Mouse (Mus musculus) mouse trophoblast stem cell (cell line): ENCODE measurements at regions not wholly inside any gene's neighbourhood (a gene's known extent, or its start where the extent isn't known, plus 50 kb on each side); places are given as distances from the start of the nearest gene placed in this dataset.

ENCODE experiments used
- in situ Hi-C, 2 experiments: fragments of 300-500 bp; cut with MseI, MboI; formaldehyde crosslinking; loops; 2 replicates in 1 of 2; 3 replicates in 1 of 2; pipeline ENCODE4 v1.15.1; 2025

DNA sequence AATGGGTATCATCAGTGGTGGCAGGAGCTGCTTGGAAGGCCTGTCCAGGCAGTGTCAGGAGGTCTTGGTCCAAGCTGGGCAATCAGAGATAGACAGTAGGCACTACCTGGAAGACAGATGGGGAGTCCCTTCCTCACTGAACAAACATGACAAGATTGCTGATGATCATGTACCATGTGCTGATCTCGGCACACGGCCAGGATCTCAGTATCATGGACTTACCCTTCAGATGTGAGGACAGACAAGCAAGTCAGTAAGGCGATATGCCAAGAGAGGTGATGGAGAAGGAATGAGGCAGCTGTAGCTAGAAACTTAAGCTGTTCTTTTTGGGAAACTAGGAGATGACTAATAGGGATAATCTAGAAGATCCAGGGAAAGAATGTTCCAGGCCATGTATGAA is 238.2 kb downstream of the Rybp start:
- in situ Hi-C loops, result no loop called here

DNA sequence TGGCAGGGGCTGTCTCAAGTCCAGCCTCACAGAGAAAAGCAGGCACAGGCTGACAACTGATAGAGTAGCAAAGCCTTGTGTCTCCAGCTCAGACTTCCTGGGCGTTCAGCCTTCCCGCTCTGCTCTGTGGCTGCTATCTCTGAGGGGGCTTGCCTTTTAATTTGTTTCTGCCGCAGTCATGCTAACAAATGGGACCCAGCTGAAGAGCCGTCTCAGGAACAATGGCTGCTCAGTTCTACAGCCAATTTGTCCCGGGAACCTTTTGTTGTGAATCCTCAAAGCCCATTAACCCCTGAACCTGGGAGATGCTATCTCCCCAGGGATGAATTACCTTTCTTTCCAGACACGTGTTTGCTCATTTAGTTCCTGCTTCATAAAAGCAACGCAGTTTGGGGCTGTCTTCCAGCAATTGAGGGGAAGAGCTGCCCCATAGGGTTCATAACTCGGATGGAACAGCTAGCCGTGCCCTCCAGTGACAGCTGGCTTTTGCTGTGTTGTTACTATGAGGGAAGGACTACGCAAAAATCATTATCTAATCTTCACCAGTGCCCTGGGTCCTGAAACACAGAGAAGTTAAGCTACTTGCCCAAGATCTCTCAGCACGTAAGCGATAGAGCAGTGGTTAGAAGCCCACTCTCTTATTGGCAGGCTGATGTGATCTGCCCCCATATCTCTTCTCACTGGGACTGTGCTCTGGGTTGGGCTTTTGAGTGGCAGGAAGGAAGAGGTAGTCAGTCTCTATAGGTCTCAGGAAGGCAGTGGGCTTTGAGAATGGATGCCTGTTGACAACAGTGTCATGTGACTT is 240.9 kb downstream of the Rybp start:
- in situ Hi-C loops, result no loop called here

DNA sequence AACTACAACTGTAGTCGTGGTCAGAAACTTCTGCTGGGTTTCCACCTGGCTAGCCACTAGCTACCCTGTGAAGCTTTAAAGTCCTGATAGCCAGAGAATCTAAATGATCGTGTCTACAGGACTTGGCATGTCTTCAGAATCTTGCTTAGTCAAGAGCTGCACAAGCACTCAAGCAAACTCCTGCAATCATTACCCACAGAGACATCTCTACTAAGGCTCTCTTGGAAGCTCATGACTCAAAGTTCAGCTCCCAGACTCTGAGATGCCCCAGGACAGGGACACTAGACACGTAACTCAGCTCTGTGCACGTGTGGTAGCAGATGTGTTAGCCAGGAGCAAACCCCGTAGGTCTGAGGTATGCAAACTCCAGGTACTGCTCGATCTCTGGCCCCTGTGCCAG is 242.2 kb downstream of the Rybp start:
- in situ Hi-C loops, result no loop called here

DNA sequence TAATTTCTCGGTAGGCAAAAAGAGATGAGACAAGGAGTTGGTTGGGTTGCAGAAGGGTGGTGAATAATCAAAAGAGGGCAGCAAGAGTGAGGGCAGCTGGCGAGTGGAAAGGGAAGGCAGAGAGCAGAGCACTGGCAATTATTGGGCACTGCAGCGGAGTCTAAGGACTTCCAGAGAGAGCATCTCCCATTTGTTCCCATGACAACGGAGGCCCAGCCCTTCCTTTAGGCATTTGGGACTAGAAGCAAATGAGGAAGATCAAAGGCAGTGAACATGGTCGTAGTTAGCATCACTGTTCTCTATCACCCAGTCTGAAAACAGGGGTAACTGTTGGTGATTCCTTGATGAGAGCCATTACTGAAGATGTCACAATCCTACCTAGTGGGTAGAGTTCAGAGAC is 246.1 kb downstream of the Rybp start:
- in situ Hi-C loops, result no loop called here

DNA sequence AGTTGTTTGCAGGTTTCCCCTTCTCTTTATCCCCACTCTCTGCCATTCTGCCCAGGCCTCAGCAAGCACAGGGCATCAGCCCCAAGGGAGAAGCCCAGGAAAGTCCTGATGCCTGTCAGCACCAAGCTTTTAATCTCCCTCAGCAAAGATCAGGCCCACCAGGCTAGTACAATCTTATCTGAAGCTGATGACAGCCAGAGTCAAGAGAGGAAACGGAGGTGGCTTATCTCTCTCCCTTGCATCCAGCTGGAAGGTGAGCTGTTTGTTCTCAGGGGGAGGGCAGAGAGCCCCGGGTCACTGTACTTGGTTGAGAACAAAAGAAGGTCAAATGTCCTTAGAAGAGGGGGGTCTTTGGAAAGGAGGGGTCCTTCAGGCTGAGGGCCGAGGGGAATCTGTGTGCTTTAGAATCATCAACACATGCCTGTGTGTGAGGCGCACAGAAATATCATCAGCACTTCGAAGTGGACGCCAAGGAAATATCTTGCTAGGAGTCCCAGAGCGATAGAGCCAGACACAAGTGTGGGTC is 246.8 kb downstream of the Rybp start:
- in situ Hi-C loops, result no loop called here

DNA sequence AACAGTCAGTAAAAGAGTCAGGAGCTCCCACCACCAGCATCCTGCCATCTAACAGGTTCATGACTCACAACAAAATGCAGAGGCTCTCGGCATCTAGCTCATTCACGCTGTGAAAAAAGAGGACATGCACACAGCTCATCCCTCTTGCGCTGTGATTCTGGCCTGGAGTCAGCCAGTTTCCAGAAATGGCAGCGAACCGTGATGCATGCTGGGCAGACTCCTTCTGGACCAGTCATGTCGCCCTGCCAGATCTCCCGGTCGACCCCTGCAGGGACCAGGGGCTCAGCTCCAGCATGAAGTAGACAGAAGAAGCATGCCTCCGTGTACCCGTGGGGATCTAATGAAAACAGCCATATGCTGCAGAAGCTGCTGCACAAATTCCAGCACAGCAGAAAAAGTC is 254.6 kb downstream of the Rybp start:
- in situ Hi-C loops, result no loop called here

DNA sequence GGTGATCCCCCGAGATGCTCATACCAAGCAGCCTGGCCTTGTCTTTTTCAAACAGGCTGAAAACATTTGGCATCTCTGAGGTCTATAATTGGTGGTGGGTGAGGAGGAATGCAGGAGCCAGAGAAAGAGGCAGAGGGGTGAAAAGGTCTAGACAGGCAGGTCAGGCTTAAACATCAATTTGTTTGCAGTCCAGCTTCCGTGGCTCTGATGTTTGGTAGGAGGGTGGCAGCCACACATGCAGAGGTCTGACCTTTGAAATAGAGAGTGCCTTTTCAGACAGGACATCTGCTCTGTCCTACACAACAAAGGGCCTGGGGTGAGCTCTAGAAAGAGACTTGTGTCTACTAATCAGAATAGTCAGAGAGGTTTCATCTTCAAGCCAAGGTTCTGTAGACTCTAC is 256.8 kb downstream of the Rybp start:
- in situ Hi-C loops, result no loop called here

DNA sequence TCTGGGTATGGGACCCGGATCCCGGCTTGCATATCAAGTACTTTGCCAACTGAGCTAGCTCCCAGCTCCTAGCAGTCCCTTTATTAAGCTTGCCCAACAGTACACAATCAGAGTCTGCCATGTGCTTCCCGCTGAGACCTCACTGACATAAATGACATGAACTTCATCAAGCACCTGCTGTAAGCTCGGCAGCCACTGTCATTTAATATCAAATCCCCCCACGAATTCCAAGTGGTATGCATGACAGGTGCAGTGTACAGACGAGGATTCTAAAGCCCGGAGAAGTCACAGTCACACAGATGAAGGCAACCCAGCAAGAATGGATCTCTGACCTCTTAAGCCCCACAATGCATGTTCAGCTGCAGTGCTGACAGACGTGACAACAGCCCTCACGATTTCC is 257.3 kb downstream of the Rybp start:
- in situ Hi-C loops, result no loop called here

DNA sequence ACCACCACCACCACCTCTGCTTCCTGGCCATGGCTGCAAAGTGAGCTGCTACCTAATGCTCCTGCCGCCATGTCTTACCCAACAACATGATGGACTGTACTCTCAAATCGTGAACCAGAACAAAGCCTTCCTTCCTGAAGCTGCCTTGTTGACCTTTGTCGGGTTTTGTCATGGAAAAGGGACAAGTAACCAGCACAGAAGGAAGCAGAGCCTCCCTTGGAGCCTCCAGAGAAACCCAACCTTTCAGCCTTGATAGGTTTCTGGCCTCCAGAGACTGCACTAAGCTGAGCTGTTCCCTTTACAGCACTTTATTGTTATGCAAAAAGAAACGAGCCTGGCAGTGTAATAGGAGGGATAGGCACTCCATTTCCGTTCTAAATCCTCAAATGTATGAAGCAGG is 259.8 kb downstream of the Rybp start:
- in situ Hi-C loops, result no loop called here

DNA sequence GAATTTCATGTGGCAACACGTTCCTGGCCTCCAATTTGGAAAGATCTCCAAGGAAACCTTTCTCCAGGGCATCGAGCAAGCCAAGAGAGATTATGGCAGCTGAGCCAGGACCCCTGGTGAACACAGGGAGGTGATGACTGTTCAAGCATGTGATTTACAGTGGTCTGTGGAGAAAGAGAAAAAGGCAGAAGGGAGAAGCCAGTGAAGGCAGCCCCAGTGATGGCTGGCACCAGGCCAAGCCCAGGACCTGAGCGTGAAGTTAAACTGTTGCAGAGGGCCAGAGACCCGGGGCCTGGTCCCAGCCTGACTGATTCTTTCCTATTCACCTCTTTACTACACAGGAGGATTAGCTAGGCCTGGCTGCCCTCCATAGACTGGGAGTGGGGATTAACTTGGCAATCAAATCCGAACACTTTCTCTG is 261.7 kb downstream of the Rybp start:
- in situ Hi-C loops, result no loop called here

DNA sequence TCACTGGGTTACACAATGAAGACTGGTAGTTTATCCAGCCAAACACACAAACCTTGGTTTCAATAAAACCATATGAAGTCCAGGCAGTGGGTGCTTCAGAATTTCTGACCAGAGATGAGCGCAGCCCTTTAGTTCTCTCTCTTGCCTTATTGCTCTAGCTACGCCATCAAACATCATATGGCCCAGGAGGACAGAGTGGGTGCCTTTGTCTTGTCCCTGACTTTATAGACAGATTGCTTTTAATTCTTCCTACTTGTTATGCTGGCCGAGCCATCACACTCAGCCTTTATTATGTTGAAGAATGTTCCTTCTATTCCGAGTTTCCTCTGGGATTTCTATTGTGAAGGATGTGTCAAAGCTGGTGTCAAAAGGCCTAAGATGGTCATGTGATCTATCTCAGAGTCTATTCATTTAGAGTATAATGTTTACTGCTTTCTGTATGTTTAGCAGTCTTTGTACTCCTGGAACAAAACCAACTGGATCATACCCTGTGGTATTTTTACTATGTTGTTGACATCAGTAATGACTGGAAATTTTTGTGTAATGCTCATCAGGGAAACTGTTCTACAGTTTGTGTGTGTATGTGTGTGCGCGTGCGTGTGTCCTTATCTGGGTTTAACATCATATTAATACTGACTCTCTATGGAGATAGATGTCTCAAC is 263.7 kb downstream of the Rybp start:
- in situ Hi-C loops, result no loop called here

DNA sequence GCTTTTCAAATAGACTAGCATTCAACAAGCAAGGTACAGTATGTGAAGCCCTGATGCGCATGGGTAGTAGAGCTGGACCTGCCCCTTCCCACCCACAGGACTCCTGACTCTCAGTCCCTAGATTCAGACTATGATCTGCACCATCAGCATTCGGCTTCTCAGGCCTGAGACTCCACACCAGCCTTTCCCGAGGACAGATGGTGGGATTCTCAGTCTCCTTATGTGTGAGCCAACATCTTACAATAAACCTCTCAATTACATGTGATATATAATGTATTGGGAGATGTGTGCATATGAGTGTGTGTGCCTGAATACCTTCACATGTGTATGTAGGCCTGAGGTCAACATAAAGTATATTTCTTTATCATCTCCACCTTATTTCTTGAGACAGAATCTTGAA is 268.3 kb downstream of the Rybp start:
- in situ Hi-C loops, result no loop called here

DNA sequence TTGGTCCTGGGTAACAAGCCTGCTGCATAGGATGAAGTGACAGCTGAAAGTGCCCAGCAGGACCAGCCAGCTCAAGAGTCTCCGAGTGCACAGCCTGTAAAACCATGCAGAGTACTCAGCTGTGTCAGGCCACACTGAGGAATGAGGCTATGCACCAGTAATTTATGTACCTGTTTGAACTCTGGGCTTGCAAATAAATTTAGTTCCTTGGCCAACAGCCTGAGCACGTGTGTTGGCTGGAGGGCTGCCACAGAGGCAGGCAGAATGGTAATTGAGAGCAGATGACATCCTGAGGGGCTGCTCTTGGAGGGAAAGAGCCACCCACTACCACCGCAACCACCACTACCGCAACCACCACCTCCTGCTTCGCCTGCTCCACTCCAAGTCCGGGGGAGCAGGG is 273.3 kb downstream of the Rybp start:
- in situ Hi-C loops, result no loop called here

DNA sequence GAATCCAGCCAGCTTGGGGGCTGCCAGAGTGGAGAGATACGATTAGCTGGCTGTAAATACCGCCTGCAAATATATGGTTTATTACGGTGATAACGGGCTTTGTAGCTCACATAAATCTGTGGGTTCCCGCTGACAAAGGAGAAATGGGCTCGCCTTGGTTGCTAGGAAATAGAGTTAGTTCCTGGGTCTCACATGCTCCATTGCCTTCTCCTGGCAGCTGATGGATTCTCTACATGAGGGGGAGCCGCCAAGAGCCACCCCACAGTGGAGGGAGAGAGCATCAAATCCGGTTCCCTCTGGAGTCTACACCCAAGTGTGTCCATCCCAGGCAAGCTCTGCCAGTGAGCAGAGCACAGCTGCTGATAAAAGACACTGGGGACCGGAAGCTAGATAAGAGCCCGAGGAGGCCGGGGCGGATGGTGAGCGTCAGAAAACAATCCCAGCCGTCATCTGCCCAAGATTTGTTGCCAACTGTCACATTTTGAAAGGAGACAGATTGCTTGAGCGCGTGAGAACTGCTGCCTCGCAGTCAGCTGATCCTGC is 275.7 kb downstream of the Rybp start:
- in situ Hi-C loops, result no loop called here

DNA sequence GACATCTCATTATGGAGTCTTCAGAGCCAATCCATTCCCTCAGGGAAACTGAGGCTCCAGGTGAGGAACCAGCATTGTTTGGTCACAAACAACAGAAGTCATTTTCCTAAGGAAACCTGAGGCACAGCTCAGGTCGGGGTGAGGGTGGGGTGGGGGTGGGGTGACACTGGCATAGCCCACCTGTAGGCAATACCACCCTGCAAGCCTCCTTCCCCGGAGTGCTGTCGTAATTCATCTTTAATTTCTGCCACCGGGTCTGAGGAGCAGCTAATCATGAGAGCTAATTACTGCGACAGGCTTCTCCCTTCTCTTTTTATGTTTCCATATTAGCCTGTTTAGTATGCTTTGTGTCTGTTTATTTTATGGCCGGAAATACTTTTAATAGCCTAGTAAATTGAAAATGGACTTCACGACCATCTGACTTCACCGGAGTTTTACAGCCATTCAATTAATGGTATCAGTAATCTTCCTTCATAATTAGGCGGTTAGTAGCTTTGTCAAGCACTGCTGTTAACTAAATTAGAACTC is 276.3 kb downstream of the Rybp start:
- in situ Hi-C loops, result no loop called here

DNA sequence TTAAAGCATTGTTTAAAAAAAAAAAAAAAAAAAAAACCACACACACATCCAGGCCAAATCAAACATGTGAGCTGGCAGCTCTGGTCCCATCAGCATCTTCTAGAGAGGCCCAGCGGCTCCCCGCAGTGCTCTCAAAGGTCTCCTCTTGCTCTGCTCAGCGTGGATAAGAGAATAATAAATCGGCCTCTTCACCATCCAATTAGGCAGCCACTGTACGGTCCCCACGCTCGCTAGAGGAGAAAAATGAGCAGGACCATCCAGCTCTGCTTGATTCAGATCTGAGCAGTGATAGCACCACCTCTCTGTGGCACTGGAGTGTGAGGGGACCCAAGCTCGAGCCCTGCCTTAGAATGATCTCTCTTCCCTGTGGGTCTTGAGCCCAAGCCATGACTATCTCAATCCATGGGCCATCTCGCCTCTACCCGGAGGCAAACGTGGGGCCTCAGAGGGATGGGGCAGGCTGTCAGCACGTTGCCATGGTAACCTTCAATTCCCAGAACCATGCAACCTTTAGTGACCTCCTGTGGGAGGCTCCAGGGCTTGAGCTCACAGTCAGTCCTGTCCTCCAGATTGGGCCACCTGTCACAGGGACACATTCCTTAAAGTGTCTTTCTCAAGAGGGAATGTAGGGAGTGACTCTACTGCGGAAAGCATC is 273.6 kb upstream of the Prok2 start:
- in situ Hi-C loops, result no loop called here

DNA sequence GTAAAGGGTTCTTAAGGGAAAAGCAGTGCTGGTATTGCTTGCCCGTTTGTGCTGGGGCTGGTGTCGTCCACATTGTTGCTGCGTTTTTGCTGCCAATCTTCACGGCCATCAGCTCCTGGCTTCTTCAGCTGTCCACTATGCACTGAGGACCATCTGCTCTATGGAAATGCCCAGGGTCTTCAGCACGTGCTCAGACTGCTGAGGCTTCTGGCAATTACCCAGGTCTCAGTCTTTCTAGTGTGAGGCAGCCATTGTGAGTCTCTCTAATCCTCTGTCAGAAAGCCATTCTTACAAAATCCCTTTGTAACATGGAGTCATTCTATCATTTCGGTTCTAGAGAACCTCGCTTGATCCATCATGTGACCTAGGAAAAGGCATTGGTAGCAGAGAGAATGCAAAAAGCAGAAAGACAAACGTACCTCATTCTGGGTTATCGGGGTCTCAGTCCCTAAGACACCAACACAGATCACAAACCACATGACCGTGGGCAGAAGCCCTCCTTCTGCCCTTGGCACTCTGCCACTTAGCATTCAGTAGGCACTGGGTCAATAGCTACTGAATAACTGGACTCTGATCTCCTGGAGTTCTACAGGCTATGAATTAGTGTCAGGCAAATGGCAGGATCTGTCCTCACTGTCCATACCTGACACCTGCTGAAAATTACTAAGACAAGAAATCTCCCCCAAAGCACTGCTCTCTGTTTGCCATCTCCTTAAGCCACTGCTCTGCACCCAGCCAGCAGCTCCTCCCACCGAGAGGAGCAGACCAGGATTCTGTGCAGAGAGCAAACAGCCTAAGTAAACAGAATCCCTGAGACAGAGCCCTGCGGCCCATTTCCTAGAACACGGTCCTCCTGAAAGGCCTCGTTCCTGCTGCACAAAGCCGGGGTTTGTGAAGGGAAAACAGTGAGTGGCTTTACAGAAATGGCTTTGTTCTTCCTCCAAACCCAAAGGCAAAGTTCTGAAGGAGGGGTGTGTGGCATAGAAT is 270.1 kb upstream of the Prok2 start:
- in situ Hi-C loops, result no loop called here

DNA sequence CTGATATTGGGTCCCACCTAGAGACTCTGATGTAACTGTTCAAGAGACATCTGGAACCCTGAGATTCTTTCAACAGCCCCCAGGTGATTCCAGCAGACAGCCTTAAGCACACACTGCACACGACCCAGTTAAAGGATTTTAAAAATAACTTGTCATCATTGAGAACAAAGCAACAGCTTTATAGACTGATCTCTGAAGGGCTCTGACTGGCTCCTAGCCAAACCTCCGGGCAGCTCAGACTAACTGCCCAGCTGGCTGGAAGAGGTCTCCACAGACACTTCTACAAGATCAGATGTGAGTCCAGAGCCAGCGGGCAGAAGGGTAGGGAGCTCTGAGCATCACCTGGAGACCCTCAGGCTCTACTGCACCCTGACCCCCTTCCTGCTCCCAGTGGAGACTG is 267.8 kb upstream of the Prok2 start:
- in situ Hi-C loops, result no loop called here

DNA sequence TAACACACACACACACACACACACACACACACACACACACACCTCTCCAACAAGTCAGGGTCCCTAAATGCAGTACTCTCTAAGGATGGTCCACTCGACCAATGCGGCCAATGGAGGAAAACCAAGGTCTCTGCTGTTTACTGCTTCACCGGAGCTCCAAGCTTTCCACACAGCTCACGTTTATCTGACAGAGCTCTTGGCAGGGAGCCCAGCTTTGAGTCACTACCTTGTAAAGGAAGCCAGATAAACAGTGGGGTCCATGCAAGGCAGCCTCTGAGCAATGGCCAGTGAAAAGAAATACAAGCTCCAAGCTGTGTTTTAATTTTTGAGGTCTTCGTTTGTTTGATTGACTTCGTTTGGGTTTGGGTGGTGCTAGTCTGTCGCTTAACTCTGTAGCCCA is 264.9 kb upstream of the Prok2 start:
- in situ Hi-C loops, result no loop called here

DNA sequence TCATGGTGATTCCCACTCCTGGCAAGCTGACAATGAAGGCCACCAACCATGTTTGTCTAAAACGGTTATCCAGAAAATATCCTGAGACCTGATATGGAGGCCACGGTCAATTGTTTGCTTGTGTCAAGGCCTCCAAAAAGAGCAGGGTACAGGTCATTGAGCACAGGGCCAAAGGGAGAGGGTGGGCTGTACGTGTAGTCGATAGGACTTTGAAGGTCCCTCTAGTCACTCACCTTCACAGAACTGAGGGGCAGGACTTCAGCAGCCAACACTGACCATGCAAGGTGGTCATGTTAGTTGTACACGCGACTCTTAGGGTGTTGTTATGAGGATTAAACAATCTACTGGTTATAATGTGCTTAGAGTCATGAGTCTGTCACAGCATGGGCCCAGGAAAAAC is 264.4 kb upstream of the Prok2 start:
- in situ Hi-C loops, result no loop called here

DNA sequence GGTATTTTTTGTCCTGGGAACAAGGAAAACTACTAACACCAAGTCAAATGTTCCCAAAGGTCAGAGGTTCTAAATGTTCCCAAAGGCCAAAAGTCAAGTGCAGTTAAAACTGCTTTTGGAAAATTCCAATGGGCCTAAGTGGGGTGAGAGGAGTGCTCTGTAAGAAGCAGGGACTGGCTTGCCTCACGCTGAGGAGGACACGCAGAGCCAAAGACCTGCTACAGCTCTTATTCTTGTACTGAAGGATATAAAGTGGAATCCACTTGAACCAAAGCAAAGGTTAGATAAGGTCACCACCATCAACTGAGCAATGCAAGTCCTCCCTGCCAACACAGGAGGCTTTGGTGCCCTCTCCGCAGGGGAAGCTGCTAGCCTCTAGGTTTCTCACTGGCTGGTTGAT is 260.3 kb upstream of the Prok2 start:
- in situ Hi-C loops, result no loop called here
